Mouse (Mus musculus) heart, embryonic 10.5 days (tissue): ENCODE measurements around the gene Gm49333. TPM values are rescaled to one million over a fixed set of nuclear protein-coding genes. Genes with fewer than 3 reads are reported as not detected.

ENCODE experiments used
- DNase-seq: peaks from one replicate; pipeline ENCODE4 v3.0.0-alpha.2; 2017; ENCODE audit warnings: low spot score
- H3K27ac ChIP-seq: fragments of 300-500 bp; sonication (generic); 2 replicates; pipeline ENCODE4 v1.5.1; 2016; ENCODE audit warnings: mild to moderate bottlenecking
- H3K27me3 ChIP-seq: fragments of 300-500 bp; sonication (generic); 2 replicates; pipeline ENCODE4 v1.6.1; 2016; ENCODE audit warnings: mild to moderate bottlenecking; ENCODE audit not compliant: poor library complexity, insufficient read depth, severe bottlenecking
- H3K36me3 ChIP-seq: fragments of 300-500 bp; sonication (generic); 2 replicates; pipeline ENCODE4 v1.6.1; 2016; ENCODE audit warnings: mild to moderate bottlenecking, moderate library complexity
- H3K4me1 ChIP-seq: fragments of 300-500 bp; sonication (generic); 2 replicates; pipeline ENCODE4 v1.6.1; 2016; ENCODE audit warnings: mild to moderate bottlenecking
- H3K4me3 ChIP-seq: fragments of 300-500 bp; sonication (generic); 2 replicates; pipeline ENCODE4 v1.5.1; 2016; ENCODE audit warnings: mild to moderate bottlenecking, moderate library complexity
- H3K9me3 ChIP-seq: fragments of 300-500 bp; sonication (generic); 2 replicates; pipeline ENCODE4 v1.6.1; 2016; ENCODE audit warnings: mild to moderate bottlenecking, moderate library complexity
- WGBS: fragments of 180-500 bp; shearing (Covaris S2); methylation state at CpG from one replicate; pipeline ENCODE4 v1.1.7; 2016; 5-methylcytosine and 5-hydroxymethylcytosine counted together
- polyA plus RNA-seq: library from polyadenylated mRNA; unstranded; fragments of >200 nt; fragmentation: Nextera tagmentation; extraction: Ambion mirVana; gene quantifications from 2 replicates; pipeline ENCODE4 v1.2.1, GENCODE M21; 2016

Gene Gm49333
- polyA plus RNA-seq, 1 experiment from 2014 or later = not detected

- H3K4me3 ChIP-seq = peak overlapping the region; percentile 96
- DNase-seq = peak; percentile 91
- WGBS = under 1% methylated on average over 28 of the region's 28 CpGs
- H3K36me3 ChIP-seq = peaks cover 31% of the 10 kb centered on the region
- no peaks in the 10 kb centered on the region for H3K9me3 ChIP-seq
- peaks cover 21% of the 10 kb centered on the region for H3K4me1 ChIP-seq
- no peaks in the 10 kb centered on the region for H3K27me3 ChIP-seq
- H3K27ac ChIP-seq = peak overlapping the region; percentile 95
Observed at GRCm38 (mm10) chr16:20610501-20611356, 681 bp upstream of the Gm49333 start.

- WGBS = 2% methylated on average over 82 of the region's 83 CpGs
- Histone ChIP-seq H3K36me3 (0 out of 2 replicates have a peak, but pooled peaks cover 7% of the 10 kb centered on the region), H3K4me3 (peak overlapping the region; percentile 77), H3K9me3 (no peaks in the 10 kb centered on the region), H3K27ac (no peak overlapping the region), H3K27me3 (peaks cover 59% of the 10 kb centered on the region), H3K4me1 (peaks cover 36% of the 10 kb centered on the region)
- no peak for DNase-seq
Observed at GRCm38 (mm10) chr16:20619541-20620398, 8.4 kb downstream of the Gm49333 start.

GRCm38 (mm10) chr16:20620399-20620735, 9.0 kb downstream of the Gm49333 start:
- WGBS = under 1% methylated on average over 9 of the region's 9 CpGs
- H3K27me3 ChIP-seq = peaks cover 59% of the 10 kb centered on the region
- no peak for DNase-seq

GRCm38 (mm10) chr16:20620751-20621190, 9.4 kb downstream of the Gm49333 start:
- Histone ChIP-seq H3K27me3 (peaks cover 59% of the 10 kb centered on the region), H3K36me3 (0 out of 2 replicates have a peak, but pooled peaks cover 7% of the 10 kb centered on the region), H3K4me3 (peak overlapping the region; percentile 77), H3K27ac (peak overlapping the region; percentile 84), H3K4me1 (peaks cover 36% of the 10 kb centered on the region), H3K9me3 (no peaks in the 10 kb centered on the region)
- under 1% methylated on average over 30 of the region's 32 CpGs for WGBS
- DNase-seq = no peak

More at GRCm38 (mm10) chr16:20620399-20620735, 9.0 kb downstream of the Gm49333 start:
- Histone ChIP-seq H3K4me3 (peak overlapping the region; percentile 77), H3K27ac (no peak overlapping the region), H3K36me3 (0 out of 2 replicates have a peak, but pooled peaks cover 7% of the 10 kb centered on the region), H3K9me3 (no peaks in the 10 kb centered on the region), H3K4me1 (peaks cover 36% of the 10 kb centered on the region)

DNA sequence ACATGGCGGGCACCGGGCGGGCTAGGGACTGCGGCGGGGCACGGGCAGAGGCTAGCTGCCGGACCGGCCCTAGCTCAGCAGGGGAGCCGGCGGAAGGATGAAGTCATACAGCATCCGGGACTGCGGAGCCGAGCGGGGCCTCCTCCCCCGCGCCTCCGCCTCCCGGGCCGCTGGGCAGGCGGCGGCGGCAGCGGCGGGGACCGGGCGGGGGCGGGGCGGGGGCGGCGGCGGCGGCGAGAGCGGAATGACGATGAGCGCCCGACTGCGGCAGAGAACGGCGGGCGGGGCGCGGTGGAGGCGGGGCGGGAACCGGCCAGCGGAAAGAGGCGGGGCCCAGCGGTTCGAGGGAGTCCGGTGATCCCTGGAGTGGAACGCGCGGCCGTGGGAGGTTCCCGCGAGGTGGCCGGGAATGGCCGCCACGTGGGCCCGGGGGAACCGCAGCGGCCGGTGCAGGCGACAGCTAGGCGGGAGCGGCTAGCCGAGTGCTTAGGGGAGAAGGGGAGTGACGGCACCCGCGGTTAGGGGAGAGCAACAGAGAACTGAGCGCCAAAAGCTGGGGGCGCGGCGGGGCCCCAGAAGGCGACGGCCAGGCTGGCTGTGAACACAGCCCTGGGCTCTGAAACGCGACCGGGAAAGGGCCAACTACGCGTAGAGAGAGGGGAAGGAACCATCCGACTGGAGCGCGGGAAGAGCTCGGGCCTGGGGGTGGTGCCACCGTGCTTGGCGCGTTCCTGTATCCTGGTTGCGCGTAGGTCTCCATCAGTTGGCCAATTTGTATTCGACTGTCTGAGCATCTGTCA, 10.0 kb downstream of the Gm49333 start, which contains the start of gene Camk2n2:
Gene Camk2n2, minus strand, starts transcription at position 97 of the 800 bp plus-strand sequence.
- Histone ChIP-seq H3K27ac (peak within 1 kb of the TSS; percentile 84), H3K4me1 (peaks cover 36% of the 10 kb centered on the region), H3K36me3 (0 out of 2 replicates have a peak, but pooled peaks cover 5% of the 10 kb centered on the region), H3K27me3 (peaks cover 59% of the 10 kb centered on the region), H3K9me3 (no peaks in the 10 kb centered on the region), H3K4me3 (peak within 1 kb of the TSS; percentile 77)
- WGBS = under 1% methylated on average over 92 of the region's 92 CpGs
- DNase-seq = no peak

- Histone ChIP-seq H3K9me3 (no peaks in the 10 kb centered on the region), H3K4me3 (peak overlapping the region; percentile 77), H3K36me3 (0 out of 2 replicates have a peak, but pooled peaks cover 5% of the 10 kb centered on the region), H3K27ac (peak overlapping the region; percentile 84), H3K4me1 (peaks cover 36% of the 10 kb centered on the region), H3K27me3 (peaks cover 59% of the 10 kb centered on the region)
- under 1% methylated on average over 37 of the region's 37 CpGs for WGBS
- DNase-seq = peak; percentile 85
Observed at GRCm38 (mm10) chr16:20621991-20622685, 10.7 kb downstream of the Gm49333 start.

GRCm38 (mm10) chr16:20623211-20623610, 11.8 kb downstream of the Gm49333 start:
- Histone ChIP-seq H3K27me3 (peaks cover 51% of the 10 kb centered on the region), H3K36me3 (0 out of 2 replicates have a peak, but pooled peaks cover 4% of the 10 kb centered on the region), H3K27ac (no peak overlapping the region), H3K4me3 (no peak overlapping the region), H3K9me3 (no peaks in the 10 kb centered on the region), H3K4me1 (peaks cover 36% of the 10 kb centered on the region)
- 69% methylated on average over 2 of the region's 2 CpGs for WGBS
- no peak for DNase-seq

- 55% methylated on average over 11 of the region's 11 CpGs for WGBS
Observed at GRCm38 (mm10) chr16:20628871-20629391, 17.5 kb downstream of the Gm49333 start.

GRCm38 (mm10) chr16:20629731-20630634, 18.6 kb downstream of the Gm49333 start, which contains the start of gene Ece2:
Gene Ece2 (plus strand): TSS chr16:20629828.
- peaks cover 32% of the 10 kb centered on the region for H3K27me3 ChIP-seq
- 7% methylated on average over 53 of the region's 54 CpGs for WGBS
- H3K27ac ChIP-seq = peak within 1 kb of the TSS; percentile 80
- no peaks in the 10 kb centered on the region for H3K9me3 ChIP-seq
- no peaks in the 10 kb centered on the region for H3K36me3 ChIP-seq
- DNase-seq = no peak
- peaks cover 10% of the 10 kb centered on the region; the same call in 1 of the 2 replicates for H3K4me1 ChIP-seq
- peak within 1 kb of the TSS; percentile 73 for H3K4me3 ChIP-seq

More at GRCm38 (mm10) chr16:20628871-20629391, 17.5 kb downstream of the Gm49333 start:
- no peak for DNase-seq
- no peak overlapping the region for H3K27ac ChIP-seq
- H3K4me3 ChIP-seq = no peak overlapping the region
- H3K4me1 ChIP-seq = peaks cover 10% of the 10 kb centered on the region; the same call in 1 of the 2 replicates
- peaks cover 32% of the 10 kb centered on the region for H3K27me3 ChIP-seq
- H3K36me3 ChIP-seq = no peaks in the 10 kb centered on the region
- no peaks in the 10 kb centered on the region for H3K9me3 ChIP-seq

GRCm38 (mm10) chr16:20637410-20637809, 26.0 kb downstream of the Gm49333 start:
- 80% methylated on average over 8 of the region's 8 CpGs for WGBS
- no peak overlapping the region for H3K4me3 ChIP-seq
- H3K36me3 ChIP-seq = no peaks in the 10 kb centered on the region

More at GRCm38 (mm10) chr16:20637410-20637809, 26.0 kb downstream of the Gm49333 start:
- Histone ChIP-seq H3K27ac (no peak overlapping the region), H3K4me1 (no peaks in the 10 kb centered on the region), H3K9me3 (no peaks in the 10 kb centered on the region), H3K27me3 (no peaks in the 10 kb centered on the region)
- no peak for DNase-seq
